Mouse (Mus musculus): Measurements from ENCODE around the gene Slc1a5.

The Slc1a5 gene

DNA sequence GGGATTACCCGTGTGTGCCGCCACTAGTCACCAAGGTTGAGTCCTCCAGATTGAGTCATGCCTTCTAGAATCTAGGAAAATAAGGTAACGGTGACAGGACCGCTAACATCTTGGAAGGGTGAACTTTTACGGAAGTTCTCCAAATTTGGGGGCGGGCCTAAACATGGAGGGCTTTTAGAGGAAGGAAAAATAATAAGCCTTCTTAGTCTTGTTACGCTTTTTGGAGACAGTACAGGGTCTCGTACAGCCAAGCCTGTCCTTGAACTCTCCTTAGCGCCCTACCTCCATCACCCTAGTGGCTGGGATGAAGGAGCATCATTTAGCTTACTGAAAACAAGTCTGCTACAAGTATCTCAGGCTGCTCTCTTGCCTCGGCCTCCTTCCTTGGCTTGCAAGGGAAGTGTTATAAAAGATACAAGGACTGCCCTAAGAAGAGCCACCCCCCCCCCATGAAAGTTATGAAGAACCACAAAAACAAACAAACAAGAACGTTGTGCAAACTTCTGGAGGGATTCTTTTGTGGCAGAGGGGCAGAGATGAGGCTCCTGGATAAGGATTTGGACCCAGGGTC is 1.5 kb downstream of the Slc1a5 start:
- DNase-seq (ENCODE audit: extremely low read depth, low read depth, low spot score), result no peak

- DNase-seq (ENCODE audit: extremely low read depth, low read depth, low spot score), result no peak
These were observed 2.1 kb downstream of the Slc1a5 start for GRCm38 (mm10) chr7:16783224-16783688.

DNA sequence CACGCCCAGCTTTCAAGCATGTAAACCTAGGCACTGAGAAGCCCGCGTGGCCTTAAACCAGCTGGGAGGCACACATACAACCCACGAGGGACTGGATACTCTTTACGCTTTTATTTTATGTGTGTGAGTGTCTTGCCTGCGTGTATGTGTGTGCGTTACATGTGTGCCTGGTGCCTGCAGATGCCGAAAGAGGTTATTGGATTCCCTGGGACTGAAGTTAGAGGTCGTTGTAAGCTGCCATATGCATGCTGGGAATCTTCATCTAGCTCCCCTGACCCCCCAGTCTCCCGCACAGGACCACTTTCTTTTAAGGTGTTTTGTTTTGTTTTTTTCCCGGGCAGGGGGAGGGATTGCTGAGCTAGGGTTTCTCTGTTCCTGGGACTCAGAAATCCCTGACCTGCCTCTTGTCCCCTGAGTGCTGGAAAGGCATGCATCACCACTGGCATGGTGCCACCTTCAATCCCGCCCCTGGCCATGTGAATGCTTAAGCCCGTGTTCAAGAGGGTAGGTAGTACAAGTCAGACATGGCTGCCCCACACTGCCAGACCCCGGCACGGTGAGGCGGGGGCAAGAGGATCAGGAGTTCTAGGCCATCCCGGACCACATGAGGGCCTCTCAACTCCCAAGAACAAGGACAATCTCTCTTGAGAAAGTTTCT is 2.7 kb downstream of the Slc1a5 start:
- no peak for DNase-seq (ENCODE audit: extremely low read depth, low read depth, low spot score)

DNA sequence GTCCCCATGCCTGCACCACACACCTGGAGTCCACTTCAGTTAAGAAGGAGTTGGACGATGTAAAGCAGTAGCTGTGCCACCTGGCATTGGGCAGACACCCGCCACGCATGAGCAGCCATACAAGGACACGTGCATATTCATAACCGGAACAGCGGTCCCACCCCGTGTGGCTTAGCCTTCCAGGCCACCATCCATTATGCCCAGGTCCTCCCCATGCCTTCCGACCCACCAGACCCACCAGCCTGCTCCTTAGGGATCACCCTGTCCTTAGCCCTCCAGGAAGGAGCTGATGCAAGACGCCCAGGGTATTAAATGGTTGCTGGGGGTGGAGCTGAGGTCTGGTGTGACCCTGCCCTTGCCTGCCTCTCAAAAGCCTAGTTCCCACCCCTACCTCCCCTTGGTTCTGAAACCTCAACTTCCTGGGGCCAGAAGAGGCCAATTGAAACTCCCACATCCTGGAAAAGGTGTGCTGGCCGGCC is 3.4 kb downstream of the Slc1a5 start:
- DNase-seq (ENCODE audit: extremely low read depth, low read depth, low spot score), result no peak

DNA sequence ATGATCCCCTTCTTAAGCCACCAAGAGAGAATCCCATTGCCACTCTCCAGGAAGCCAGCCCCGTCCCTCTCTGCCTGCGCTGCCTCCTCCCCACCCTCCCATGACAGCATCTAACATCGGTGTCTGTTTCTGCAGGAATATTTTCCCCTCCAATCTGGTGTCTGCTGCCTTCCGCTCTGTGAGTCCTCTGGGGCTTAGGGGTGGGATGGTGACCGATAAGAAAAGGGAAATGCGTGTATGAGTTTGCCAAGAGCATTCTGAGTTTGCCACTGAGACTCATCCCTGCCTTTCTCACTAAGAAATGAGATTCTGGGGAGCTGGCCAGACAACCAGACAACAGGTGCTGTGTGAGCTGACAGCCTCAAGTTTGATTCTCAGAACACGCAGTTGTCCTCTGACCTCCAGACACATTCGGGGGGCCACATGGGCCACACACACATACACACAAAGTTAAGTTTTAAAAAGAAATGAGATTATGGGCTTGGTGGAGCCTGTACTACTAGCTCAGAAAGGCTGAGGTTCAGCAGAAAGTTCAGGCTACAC is 4.5 kb downstream of the Slc1a5 start:
- no peak for DNase-seq (ENCODE audit: extremely low read depth, low read depth, low spot score)

- DNase-seq (ENCODE audit: extremely low read depth, low read depth, low spot score), result peak; percentile 47
These were observed 11.2 kb downstream of the Slc1a5 start for GRCm38 (mm10) chr7:16792316-16792715.

DNA sequence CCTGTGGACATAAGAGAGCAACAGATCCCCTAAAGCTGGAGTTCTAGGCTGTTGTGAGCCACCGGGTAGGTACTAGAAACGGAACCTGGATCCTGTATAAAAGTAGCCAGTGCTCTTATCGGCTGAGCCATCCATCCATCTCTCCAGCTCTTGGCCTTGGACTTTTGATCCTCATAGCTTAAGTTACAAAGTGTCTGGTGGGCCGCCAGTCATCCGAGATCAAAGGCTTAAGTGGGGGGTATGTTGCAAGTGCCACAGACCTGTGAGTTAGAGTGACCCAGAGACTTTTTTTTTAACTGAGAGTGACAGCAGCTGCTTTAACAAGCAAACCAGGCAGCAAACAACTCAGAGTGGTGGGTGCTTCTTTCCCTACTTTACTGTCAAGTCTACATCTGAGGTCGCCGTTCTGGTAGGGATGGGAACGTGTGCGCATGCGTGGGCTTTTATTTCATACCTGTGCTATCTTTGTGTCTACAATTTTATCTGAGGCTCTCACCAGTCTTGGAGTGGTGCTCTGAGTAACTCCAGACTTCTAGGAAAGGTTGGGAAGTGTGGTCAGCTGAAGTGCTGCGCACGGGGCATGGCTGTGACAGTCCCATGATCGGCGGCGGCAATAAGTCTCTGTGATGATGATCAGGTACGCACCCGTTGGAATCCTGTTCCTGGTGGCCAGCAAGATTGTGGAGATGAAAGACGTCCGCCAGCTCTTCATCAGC is 12.0 kb downstream of the Slc1a5 start:
- no peak for DNase-seq (ENCODE audit: extremely low read depth, low read depth, low spot score)

DNA sequence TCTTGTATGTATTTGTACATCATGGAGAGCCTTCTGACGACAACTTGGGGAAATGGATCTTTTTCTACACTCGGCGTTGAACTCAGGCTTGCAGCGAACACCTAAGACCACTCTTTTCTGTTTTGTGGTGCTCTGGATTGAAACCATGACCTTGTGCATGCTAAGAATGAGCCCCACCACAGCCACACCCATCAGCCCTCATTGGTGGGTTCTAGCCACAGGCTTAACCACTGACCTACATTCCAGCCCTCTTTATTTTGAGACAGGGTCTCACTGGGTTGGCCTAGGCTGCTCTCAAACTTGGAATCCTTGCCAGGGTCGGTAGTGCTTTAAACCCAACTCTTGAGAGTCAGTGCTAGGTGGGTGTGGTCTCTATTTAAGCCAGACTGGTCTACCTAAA is 13.7 kb downstream of the Slc1a5 start:
- DNase-seq (ENCODE audit: extremely low read depth, low read depth, low spot score), result no peak

DNA sequence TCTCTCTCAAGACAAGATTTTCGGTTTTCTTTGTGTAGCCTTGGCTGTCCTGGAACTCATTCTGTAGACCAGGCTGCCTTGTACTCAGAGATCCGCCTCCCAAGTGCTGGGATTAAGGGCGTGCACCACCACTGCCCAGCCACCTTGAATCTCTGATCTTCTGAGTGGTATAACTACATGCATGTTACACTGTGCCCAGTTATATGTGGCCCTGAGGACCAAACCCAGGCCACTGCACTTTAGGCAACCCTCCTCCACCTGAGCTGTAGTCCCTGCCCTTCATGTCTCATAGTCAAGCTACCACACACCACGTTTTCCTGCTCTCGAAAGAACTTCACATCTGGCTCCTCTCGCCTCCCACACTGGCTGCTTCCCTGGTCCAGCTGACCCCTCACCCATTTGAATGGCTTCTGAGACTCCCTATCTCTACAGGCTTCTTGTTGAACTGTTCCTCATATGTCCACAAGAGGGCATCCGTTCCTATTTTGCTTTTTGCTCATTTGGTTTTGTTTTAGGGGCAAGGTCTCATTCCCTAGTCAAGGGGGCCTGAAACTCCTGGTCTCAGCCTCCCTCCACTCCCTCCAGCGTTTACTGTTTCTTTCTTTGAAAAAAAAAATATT is 23.4 kb downstream of the Slc1a5 start:
- DNase-seq (ENCODE audit: extremely low read depth, low read depth, low spot score), result no peak

DNA sequence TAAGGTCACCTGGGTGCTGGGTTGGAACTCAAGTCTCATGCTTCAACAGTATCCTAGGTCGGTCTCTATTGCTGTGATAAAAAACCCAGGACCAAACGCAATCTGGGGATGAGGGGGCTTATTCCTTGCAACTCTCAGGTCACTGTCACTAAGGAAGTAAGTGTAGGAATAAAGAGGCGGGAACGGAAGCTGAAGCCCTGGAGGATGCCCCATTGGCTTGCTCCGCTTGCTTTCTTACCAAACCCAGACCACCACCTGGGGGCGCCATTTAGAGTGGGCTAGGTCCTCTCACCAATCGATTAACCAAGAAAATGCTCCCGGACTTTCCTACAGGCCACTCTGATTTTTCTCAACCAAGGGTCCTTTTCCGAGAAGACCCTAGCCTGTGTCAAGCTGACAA is 26.8 kb downstream of the Slc1a5 start:
- DNase-seq (ENCODE audit: extremely low read depth, low read depth, low spot score), result no peak

DNA sequence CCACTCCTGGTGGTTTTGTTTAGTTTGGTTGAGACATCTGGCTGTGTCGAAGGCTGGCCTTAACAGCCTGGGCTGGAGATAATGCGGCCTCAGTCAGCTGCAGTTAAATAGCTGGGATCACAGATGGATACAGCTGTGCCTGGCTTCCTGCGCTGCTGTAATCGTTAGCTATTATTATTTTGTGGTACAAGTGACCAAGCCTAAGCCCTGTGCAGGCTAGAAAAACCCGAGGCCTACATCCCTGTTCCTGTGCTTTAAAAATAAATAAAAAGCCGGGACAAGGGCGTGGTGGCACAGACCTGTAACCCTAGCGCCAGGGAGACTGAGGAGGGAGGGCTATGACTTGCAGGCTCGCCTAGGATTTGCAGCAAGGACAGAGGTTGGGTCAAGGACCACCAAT is 27.5 kb downstream of the Slc1a5 start:
- DNase-seq (ENCODE audit: extremely low read depth, low read depth, low spot score), result no peak

GRCm38 (mm10) chr7:16809739-16810138 is 28.6 kb downstream of the Slc1a5 start:
- DNase-seq (ENCODE audit: extremely low read depth, low read depth, low spot score), result no peak

GRCm38 (mm10) chr7:16810399-16810919 is 29.3 kb downstream of the Slc1a5 start:
- DNase-seq (ENCODE audit: extremely low read depth, low read depth, low spot score), result no peak

DNA sequence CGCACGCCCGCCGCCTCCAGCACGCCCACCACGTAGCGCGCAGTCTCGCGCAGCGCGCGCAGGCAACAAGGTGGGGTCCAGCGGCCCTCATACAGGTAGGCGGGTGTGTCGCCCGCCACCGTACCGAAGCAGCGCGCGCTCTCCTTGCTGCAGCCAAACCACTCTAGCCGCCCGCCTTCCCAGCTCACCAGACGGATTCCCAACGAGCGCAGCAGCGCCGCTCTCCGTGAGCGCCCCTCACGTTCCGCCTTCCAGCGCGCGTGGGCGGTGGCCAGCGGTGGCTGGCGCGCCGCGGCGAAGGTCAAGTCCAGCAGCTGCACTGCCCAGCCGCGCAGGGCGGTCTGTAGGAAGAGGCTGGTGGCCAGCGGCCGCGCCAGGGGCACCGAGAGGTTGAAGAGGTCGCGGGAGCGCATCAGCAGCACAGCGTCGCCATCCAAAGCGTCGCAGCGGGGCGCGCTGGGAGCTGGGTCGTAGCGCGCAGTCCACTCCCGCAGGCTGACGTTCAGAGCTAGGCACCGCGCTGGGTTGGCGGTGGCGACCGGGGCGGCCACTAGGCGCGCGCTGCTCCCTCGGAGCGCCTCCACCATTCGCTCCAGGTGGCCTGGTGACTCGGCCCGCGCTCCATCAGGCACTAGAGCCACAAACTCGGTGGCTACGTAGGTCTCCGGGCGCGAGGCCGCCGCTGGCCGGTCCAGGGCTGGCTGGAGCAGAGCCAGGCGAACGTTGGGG is 29.9 kb downstream of the Slc1a5 start:
- DNase-seq (ENCODE audit: extremely low read depth, low read depth, low spot score), result no peak

DNA sequence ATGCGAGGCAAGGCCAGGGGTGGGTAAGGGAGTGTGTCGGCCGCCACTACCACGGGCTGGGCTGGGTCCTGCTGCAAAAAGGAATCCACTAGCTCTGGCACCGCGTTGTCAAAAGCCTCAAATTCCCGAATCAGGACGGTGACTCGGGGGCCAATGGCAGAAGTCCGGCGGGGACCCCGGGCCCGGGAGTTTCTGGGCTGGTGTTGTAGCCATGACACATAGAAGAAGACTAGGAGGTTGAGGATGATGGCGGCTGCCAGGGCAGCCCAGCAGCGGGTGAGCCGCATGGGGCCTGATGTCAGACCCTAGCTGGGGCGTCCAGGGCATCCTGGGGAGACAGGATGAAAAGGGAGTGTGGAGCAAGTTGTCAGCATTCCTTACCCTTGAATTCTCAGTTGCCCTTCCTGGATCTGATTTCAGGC is 30.5 kb downstream of the Slc1a5 start:
- no peak for DNase-seq (ENCODE audit: extremely low read depth, low read depth, low spot score)

DNA sequence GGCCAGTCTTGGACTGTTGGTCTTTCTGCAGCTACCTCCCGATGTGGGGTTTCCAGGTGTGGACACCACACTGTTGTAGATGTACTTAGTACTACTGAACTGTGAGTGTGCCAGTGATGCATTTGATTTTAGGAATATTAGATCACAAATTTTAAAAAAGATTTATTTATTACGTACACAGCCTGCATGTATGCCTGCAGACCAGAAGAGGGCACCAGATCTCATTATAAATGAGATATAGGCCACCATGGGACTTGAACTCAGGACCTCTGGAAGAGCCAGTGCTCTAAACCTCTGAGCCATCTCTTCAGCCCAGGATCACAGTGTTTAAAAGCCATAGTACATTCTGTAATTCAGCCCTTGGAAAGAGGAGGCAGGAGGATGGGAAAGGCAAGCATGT is 31.4 kb downstream of the Slc1a5 start:
- DNase-seq (ENCODE audit: extremely low read depth, low read depth, low spot score), result no peak

GRCm38 (mm10) chr7:16815351-16815941 is 34.3 kb downstream of the Slc1a5 start, which contains the start of gene Strn4:
Gene Strn4, plus strand, starts transcription at chr7:16815889.
- DNase-seq (ENCODE audit: extremely low read depth, low read depth, low spot score), result no peak

DNA sequence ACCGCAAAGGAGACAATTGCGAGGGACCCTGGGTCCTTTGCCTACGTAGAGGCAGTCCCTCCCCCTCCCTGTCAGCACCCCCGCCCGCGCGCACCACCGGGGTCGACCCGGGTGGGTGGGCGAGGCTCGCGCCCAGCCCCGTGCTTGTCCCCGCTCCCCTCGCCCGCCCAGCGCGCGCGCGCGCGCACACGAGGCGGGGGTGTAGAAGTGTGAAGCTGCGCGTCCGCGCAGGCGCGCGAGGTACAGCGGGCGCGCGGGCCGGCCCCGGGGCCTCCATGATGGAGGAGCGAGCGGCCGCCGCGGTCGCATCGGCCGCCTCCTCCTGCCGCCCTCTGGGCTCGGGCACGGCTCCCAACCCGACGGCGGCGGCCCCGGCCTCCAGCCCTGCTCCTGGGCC is 34.9 kb downstream of the Slc1a5 start:
- DNase-seq (ENCODE audit: extremely low read depth, low read depth, low spot score), result no peak

DNA sequence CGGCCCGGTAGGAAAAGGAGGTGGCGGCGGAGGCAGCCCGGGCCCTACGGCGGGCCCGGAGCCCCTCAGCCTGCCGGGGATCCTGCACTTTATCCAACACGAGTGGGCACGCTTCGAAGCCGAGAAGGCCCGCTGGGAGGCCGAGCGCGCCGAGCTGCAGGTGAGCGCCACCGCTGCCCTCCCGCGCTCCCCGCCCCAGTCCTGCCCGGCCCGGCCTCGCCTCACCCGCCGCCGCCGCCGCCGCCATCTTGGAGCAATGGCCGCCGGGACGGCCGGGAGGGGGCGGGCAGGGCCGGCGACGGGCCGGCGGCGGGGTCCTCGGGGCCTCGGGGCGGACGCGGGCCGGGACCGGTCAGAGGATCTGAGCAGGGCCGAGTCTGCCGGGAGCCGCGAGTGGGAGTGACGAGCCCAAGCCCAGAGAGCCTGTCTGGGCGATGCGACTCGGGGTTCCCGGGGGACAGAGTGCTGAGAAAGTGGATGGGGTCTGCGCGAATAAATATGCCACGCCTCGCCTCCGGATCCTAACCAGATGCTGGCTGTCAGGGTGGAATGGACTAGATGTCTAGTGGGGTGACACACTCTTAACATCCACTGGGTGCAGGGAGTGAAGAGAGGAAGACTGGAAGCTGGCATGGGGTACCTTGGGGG is 35.5 kb downstream of the Slc1a5 start, which contains the start of gene Fkrp:
Gene Fkrp, minus strand, starts transcription at position 258 of the 648 bp plus-strand sequence.
- no peak for DNase-seq (ENCODE audit: extremely low read depth, low read depth, low spot score)

All from fat pad, adult 2 months (tissue).